Mouse (Mus musculus) megakaryocyte, adult 5-6 weeks (primary cell): Measurements from ENCODE around the gene Grik3. TPM values are rescaled to one million over a fixed set of nuclear protein-coding genes. Genes with fewer than 3 reads are reported as not detected.
"Not testable (repeated sequence)": the region's sequence is repeated elsewhere in the genome, so short reads cannot be mapped to it uniquely, and the experiment has no call there.

ENCODE experiments used
- ATAC-seq: 2 replicates; pipeline ENCODE4 v1.8.0; 2016; ENCODE audit warnings: mild to moderate bottlenecking, inconsistent platforms; ENCODE audit not compliant: poor library complexity, severe bottlenecking
- total RNA-seq, 2 experiments: library from RNA; stranded (forward) in 1 of 2; stranded (reverse) in 1 of 2; fragments of 153-499, 151-499 nt in 1 of 2; fragments of 221-1000, 200-1000 nt in 1 of 2; gene quantifications; 2 replicates each; pipeline versions ENCODE4 v1.2.3 to v1.2.4; 2015 to 2017

Grik3 gene
- total RNA-seq, 2 experiments from 2014 or later: not detected

DNA sequence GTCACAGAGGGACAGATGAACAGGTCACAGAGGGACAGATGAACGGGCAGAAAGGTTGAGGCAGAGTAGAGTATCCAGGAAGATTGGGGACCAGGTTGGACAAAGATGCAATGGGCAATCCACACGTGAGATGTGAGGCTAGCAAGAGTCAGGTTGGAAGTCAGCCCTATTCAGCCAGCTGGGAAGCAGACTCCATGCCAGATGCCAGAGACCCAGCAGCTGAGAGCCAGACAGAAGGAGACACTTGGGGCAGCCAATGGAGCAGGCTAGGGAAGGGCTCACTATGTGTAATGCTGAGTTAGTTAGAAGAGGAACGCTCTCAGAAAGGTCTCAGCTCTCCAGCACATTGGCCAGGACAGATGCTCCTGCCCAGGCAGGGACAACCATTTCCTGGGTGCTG lies 94.2 kb downstream of the Grik3 start:
- no peak for ATAC-seq

DNA sequence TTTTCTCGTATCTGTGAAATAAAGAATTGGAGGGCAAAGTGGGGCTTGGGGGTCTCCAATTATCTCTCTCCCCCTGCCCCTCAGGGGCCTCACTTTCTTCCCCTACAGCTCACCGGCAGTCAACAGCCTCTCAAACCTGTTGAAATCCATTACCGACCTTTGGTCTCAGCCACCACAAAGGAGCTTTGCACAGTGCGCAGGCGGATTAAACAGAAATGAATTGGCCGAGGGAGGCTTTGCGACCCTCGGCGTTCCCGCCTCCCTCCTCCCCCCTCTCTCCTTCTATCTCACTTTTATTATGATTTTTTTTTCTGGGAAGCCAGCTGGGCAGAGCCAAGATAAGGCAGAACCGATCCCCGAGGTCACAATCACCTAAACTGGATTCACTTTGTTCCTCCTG lies 97.1 kb downstream of the Grik3 start:
- ATAC-seq: no peak

DNA sequence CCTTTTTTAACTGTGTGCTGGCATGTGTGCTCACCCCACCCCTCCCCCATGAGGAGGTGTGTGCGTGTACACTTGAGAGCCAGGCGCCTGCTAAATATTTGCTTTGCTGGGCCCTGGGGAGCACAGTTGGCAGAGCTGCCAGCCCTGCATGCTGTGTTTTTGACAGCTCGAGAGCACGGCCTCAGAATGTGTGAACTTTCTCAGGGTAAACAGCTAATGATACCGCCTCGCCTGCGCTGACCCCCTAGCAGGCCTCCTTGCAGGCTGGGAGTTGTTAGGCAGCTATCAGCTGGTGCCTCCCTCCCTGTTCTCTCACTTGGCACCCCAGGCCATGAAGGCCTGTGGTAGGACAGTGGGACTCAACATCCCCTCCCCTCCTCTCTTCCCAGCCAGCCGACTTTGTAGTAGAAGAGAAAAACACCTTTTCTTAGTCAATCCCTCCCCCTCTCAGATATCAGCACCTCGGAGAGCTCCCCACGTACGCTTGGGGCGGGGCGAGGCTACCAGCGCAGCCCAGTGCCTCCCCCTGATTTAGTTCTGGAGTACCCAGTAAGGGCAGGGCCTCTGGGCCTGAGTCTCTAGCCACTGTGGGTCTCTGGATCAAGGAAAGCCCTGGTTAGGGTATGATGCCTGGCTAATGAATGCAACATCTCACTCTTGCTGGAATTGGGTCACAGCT lies 99.9 kb downstream of the Grik3 start:
- ATAC-seq: no peak

DNA sequence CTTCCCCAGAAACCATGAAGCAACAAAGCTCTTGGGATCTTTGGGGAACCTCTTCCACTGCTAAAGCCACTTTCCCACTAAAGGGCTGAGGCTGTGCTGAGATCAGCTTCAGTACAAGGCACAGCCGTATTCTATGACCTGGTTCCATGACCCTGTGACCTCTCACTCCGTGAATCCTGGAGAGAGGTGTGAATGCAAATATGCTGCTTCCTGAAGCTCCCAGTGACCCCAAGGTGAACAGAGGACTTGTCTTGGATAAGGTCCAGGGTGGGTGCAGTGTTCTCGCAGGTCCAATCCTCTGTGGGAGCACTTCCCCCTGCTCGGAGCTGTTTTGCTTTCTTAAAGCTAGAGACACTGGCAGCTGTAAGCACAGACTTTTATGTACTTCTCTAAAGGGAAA lies 102.2 kb downstream of the Grik3 start:
- ATAC-seq: no peak

DNA sequence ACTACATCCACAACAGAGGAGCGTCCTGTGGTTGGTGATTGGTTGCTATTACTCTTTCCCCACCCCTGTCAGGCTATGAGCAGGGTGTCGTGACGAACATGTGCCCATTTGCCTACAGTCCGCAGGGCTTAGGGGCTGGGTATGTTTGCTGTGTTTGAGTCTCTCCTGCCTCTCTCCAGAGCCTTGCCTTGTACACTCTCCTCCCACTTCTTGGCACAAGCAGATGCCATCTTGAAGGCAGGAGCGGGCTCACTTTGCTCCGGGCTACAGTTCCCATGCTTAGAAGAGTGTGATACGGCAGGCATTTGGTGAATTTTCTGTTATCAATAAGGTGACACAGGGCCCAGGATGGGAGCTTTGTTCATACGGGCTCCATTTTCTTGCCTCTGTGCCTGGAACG lies 104.5 kb downstream of the Grik3 start:
- no peak for ATAC-seq

DNA sequence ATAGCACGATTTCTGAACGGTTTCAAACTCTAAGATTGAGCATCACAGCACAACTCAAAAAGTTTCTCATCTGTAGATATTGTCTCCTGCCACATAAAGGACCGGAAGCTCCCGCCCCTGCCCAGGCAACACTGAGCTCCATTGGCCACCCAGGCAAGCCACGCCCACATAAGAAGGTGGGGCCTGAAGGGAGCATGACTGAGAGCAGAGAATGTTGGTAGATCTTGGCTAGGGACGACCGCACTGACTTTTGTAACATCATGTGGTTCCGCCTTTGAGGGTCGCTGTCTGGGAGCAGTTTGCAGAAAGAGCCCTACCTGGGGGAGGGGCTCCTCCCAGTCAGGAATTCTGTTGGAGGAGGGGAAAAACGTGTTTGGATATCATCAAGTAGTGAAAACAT lies 108.2 kb downstream of the Grik3 start:
- ATAC-seq: no peak

DNA sequence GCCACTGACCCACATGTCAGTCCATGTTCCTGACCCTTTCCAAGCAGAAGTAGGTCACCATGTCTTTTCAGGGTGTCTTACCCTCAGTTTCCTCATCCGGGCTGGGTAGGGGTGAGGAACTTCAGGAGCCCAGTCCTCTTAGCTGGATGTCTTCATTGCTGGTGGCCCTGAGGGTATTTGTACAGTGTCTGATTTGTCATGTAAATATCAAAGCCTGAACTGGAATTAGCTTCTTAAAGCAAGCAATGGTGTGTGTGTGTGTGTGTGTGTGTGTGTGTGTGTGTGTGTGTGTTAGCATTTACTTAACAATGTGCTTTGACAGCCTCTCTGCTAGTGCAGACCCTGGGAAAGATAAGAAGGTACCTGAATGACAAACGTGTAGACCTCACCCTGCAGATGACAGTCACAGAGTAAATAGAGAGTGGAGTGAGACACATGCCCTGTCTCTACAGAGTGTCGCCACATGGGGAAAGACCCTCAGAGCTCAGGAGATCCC lies 109.1 kb downstream of the Grik3 start:
- no peak for ATAC-seq

DNA sequence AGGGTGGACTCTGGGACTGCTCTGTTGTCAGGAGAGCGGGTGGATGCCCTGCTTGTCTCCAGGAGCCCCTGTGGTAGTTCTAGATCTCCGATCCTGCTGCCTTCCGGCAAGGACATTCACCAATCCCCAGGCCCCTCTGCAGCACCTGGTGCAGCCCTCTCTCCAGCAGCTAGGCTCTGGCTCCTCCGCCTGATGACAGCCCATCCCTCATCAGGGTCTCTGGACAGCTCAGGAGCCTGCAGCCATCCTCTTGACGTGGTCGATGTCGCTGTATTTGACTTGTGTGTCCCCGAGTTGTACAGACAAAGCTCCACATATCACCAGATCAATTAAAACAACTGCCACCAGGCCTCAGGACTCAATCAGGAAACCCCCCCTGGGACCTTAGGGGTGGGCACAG lies 110.1 kb downstream of the Grik3 start:
- no peak for ATAC-seq

DNA sequence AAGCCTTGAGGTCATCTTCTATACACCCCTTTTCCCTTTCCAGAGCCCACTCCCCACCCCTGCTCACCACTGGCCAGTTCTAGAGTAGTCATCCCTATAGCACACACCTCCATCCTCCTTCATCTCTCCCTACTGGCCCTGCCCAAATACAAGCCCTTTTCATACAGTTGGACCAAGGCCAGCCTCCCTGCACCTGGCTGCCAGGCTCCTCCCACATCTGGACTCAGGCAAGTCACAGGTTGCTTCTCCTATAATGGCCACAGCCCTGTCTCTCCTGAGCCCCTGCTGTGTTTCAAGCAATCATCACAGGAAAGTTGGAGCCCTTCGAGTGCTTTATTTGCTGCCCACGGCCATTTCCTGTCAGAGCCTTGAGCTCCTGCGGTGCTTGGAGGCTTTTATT lies 110.8 kb downstream of the Grik3 start:
- ATAC-seq: no peak

DNA sequence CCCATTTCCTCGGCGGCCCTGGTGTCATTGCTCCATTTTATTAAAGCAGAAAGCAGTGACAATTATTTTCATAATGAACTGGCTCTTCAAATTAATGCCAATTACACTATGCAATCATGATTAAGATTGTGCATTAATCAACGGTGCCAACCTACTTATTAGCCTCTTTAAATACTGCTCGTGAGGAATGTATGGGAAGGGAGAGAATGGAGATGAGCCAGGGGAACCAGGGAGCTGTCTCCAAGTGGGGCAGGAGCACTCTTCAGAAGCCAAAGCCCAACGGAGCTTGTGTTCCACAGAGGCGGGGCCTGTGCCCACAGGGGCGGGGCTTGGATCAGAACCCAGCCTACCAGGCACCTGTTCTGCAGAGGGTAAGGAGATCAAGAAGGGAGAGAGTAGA lies 114.0 kb downstream of the Grik3 start:
- no peak for ATAC-seq

DNA sequence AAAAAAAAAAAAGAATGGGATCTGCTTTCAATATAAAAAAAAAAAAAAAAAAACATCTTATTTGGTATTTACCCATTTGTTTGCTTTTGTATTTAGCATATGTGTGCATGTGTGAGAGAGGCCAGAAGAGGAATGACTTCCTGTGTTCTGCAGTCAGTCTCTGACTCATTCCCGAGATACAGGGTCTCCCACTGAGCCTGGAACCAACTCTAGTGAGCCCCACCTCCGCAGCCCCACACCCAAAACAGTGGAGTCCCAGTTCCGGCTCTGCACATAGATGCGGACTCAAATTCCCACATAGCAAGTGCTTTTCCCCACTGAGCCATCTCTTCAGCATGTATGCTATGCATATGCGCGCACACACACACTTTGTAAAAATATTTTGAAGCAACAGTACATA lies 115.6 kb downstream of the Grik3 start:
- ATAC-seq: no peak

DNA sequence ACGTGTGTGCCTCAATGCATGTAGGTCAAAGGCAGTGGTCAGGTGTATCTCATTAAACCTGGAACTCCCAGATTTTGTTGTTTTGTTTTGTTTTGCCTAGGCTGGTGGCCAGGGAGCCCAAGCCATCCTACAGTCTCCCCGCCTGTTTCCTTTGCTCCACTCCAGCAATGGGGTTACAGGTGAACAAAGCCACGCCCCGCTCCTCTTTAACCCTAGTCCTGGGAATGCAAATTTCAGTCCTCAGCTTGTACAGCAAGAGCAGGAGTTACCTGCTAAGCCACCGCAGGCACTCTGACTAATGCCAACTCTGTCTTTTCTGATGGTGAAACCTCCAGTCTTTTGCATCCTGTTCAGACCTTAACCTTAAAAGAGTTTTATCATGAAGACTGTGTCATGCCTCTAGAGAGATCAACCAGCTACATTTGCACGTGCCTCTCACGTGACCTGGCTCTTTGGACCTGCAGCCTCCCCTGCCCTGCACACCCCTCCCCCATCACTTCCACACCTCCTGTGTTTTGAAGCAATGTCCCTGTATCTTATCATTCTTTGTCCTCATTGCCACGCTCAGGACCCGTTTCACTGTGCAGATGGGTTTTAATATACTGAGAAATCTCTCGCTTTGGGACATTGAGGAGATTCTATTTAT lies 117.0 kb downstream of the Grik3 start:
- no peak for ATAC-seq

DNA sequence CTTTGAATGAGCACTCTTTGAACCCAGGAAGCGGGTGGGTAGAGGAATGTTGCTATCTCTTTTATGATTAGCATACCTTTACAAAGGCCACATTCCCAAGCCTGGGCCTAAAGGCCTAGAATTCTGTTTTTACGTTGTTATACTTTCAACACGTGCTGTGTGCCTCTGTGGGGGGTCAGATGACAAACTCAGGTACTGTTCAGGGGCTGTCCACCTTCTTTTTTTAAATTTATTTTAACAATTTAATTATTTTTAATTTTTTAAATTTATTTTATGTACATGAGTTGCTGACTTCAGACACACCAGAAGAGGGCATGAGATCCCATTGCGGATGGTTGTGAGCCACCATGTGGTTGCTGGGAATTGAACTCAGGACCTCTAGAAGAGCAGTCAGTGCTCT lies 118.4 kb downstream of the Grik3 start:
- not testable (repeated sequence) for ATAC-seq

DNA sequence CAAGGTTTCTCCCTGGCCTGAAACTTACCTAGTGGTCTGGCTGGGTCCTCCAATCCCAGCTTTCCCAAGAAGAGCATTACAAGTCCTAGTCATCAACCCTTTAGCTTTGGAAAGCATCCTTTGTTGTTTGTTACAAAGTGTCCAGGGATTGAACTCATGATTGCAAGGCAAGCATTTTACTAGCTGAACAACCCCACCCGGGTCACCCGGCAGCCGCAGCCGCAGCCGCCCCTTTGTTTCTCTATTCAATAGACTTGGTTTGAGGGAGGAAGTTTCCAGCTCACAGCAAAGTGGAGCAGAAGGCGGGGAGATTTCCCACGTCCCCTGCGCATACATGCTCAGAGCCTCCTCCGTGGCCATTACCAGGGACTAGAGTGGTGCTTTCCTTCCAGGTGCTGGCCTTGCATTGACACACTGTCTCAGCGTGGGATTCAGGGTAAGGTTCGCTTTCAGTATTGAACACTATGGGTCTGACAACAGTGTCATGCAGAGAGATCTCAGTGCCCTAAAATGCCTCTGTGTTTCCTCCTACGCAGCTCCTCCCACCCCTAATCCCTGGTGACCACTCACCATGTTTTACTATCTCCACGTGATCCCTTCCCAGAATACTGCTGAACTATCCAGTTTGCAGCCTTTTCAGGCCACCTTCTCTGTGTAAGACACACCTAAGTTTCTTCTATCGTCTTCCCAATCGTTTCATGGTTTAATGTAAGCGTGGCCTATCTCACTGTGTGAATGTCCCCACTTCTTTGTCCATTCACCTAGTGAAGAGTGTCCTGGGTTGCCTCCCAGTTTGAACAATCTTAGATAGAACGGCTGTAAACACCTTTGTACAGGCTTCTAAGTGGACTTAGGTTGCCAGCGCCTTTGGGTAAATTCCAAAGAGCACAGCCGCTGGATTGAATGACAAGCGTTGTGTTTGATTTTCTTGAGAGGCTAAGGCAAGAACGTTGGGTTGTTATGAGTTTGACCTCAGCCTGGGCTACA lies 119.1 kb downstream of the Grik3 start:
- no peak for ATAC-seq

DNA sequence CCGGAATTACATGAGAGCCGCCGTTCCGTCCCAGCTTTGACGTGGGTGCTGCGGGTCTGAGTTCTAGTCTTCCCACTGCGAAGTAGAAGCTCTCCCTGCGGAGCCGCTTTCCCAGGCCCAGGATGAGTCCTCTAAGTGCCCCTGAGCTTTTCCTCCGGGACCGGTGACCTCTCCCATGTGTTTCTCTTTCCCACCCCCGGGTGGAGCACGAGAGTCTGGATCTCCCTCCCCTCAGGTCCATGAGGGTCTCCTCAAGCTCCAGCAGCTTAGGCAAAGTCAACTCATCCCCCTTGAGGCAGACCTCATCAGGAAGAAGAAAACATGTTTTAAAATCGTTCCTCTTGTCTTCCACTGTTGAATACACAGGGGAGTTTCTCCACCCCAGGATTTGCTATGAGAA lies 127.4 kb downstream of the Grik3 start:
- no peak for ATAC-seq

DNA sequence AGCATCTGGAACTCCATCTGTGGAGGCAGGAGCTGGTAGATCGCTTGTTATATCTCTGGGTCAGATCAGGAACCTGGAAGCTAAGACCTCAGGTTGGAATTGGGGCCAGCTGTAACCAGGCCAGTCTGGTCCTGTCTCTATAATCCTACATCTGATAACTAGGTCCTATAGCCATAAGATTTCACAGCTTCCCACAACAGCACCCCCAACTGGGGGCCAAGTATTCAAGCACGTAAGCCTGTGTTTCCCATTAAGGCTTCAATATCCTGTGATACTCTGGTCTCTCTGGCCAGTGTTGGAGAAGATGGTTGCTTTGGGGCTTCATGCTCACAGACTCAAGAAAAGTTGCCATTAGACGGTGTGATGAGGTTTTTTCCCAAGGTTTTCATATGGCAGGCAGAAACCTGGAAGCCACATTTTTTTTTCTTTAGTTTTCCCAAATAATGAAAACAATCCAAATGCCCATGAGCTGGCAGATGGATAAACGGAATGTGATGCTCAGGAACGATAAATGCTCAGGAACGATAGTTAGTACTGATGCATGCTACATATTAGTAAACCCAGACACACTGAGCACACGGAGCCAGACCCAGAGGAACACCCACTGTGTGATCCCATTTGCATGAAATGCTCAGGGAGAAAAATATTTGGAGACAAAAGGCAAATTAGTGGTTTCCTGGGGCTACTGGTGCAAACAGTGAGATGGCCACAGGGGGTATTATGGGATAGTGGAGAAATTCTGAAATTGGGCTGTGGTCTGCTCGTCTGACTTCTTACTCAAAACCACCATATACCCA lies 128.2 kb downstream of the Grik3 start:
- ATAC-seq: no peak

DNA sequence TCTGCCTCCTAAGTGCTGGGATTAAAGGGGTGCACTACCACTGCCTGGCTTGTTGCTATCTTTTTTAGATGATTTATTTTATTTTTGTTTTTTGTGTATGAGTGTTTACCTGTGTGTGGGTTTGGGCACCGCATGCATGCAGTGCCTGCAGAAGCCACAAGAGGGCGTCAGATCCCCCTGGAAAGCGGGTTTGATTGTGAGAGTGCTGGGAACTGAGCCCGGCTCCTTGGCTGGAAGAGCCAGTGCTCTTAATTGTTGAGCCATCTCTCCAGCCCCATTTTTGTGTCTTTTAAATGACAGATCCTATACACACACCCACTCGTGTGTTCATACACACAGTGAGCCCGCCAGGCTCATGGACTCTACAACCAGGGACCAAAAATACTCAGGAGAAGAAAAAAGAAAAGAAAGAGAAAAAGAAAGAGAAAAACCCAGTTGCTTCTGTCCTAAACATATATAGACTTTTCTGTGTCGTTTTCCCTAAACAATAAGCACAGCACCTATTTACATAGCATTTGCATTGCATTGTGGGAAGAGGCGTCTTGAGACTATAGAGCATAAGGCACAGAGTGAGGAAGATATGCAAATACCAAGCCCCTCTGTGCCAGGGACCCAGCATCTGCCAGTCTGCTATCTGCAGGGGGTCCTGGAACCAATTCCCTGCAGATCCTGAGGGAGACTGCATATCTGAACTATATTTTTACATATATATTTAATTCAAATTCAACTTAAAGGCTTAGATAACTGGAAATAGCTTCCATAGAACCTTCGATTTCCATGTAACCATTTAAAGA lies 134.6 kb downstream of the Grik3 start:
- no peak for ATAC-seq

DNA sequence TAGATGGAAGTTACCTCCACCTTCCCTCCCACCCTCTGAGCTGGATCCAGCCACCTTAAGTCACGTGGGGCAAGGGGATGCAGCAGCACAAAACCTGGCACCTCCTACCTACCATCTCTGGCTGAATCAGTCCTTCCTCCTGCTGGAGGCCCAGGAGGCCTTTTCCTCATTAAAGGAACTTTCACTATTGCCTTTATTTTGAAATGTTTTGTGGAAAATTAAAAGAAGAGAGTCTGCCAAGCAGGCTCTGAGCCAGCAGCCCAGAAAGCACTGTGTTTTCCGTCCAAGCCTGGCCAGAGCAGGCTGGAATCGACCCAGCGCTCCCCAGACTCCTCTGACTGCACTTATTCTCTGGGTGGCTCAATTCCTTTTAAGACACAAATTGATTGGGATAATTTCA lies 139.0 kb downstream of the Grik3 start:
- no peak for ATAC-seq

DNA sequence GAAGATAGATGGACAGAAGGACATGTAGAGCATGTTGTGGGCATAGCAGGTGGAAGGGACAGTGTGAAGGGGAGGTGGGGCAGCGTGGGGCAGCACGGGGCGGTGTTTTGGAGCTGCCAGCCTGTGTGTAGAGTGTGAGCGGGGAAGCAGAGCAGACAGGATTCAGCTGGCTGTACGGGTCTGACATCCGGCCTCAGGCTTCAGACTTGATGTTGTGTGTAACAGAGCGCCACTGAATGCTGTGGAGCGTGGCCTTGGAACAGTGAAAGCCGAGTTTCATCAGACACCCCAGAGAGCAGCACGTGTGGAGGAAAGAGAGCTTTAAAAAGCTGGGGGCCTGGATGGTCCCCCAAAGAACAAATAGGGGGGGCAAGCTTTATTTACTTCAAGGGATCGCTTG lies 144.5 kb downstream of the Grik3 start:
- ATAC-seq: no peak
